Mouse (Mus musculus): ENCODE data around the gene Zfp282. TPM values are rescaled to one million over a fixed set of nuclear protein-coding genes. Genes with fewer than 3 reads are reported as not detected.

The Zfp282 gene
- total and polyA plus RNA-seq, 2 experiments: 2.6 to 3.0 TPM

DNA sequence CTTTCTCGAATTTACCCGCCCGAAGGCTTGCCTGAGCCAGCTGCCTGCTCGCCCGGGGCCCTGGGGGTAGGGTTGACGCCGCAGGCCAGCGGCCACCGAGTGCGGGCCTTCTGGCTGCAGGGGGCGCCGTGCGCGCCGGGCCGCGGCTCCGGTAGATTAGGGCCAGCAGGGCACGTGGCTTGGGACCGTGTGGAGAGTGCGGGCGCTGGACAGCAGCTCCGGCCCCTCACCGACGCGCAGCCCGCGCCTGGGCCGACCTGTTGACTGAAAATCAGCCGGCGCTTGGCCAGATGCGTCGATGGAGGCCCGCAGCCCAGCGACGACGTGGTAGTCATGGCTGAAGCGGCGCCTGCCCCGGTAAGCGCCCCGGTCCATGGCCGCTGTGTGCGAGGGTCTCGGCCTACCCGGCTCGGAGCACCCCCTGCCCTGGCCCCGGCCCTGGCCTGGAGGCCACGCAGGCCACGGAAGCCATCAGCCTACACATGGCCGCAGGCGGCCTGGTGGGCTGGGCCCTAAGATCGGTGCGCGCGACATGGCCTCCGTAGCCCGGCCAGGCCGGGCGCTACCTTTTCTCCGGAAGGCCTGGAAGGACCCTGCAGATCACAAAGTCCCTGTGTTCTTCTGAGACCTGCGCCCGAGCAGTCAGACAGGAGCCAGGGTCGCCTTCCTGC, 66.2 kb downstream of the Zfp282 start:
- Histone ChIP-seq H3K4me1 (ENCODE audit: control insufficient read depth, insufficient read depth, low read length) (no peaks in the 10 kb centered on the region), H3K79me2 (ENCODE audit: control insufficient read depth, insufficient read depth, low read length) (no peaks in the 10 kb centered on the region), H3K36me3 (ENCODE audit: control insufficient read depth, insufficient read depth, low read length) (no peaks in the 10 kb centered on the region), H3K27me3 (ENCODE audit: control insufficient read depth, insufficient read depth, low read length) (no peaks in the 10 kb centered on the region), H3K27ac (replicated peaks; ENCODE audit: insufficient read depth, low read depth, low read length) (no peak overlapping the region), H3K4me3 (ENCODE audit: insufficient read depth, low read depth, low read length) (peak overlapping the region; percentile 55), H3K9ac (ENCODE audit: low read depth, low read length) (peak overlapping the region; percentile 73)
- TF ChIP-seq CTCF (IDR thresholded peaks at IDR 0.05; ENCODE audit: low read depth, low read length) (peak; percentile 66), POLR2A (IDR thresholded peaks at IDR 0.05; ENCODE audit: extremely low read depth, insufficient read depth, low read length) (no peak)
- WGBS: 15% methylated on average over 64 of the region's 64 CpGs
- peak; percentile 24 for DNase-seq (ENCODE audit: extremely low read depth, low read depth, low spot score)

DNA sequence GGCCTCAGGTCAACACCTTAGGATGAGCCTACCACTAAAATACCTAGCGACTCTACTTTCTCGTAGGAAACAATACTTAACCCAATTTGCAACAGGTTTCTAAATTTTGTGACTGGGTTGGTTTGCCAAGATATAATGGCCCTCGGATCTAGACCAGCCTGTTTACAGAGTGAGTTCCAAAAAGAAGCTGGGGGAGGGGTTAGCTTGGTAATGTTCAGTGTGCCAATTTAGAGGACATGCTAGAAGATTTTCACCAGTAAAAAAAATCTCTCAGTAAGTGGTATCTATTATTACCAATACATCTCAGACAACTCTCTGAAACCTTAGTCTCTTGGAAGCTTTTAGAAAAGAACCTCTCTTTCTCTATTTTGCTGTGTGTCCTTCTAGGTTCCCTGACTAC, 66.7 kb downstream of the Zfp282 start:
- Histone ChIP-seq H3K79me2 (ENCODE audit: control insufficient read depth, insufficient read depth, low read length) (no peaks in the 10 kb centered on the region), H3K27ac (replicated peaks; ENCODE audit: insufficient read depth, low read depth, low read length) (no peak overlapping the region), H3K36me3 (ENCODE audit: control insufficient read depth, insufficient read depth, low read length) (no peaks in the 10 kb centered on the region), H3K4me3 (ENCODE audit: insufficient read depth, low read depth, low read length) (peak overlapping the region; percentile 55; the same call in 1 of the 2 replicates), H3K27me3 (ENCODE audit: control insufficient read depth, insufficient read depth, low read length) (no peaks in the 10 kb centered on the region), H3K4me1 (ENCODE audit: control insufficient read depth, insufficient read depth, low read length) (no peaks in the 10 kb centered on the region), H3K9ac (ENCODE audit: low read depth, low read length) (no peak overlapping the region)
- TF ChIP-seq CTCF (IDR thresholded peaks at IDR 0.05; ENCODE audit: low read depth, low read length) (no peak), POLR2A (IDR thresholded peaks at IDR 0.05; ENCODE audit: extremely low read depth, insufficient read depth, low read length) (no peak)
- WGBS: 76% methylated on average over 3 of the region's 3 CpGs
- DNase-seq (ENCODE audit: extremely low read depth, low read depth, low spot score): no peak

DNA sequence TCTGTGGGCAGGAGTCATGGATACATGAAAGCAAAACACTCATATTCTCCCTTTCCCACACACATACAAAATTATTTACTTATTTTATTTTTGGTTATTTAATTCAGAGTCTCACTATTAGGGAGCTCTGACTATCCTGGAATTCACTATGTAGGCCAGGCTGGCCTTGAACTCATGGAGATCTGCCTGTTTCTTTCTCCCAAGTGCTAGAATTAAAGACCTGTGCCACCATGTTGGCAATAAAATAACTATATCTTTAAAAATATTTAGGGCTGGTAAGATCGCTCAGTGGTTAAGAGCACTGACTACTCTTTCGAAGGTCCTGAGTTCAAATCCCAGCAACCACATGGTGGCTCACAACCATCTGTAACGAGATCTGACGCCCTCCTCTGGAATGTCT, 70.4 kb downstream of the Zfp282 start:
- Histone ChIP-seq H3K27me3 (ENCODE audit: control insufficient read depth, insufficient read depth, low read length) (no peaks in the 10 kb centered on the region), H3K4me3 (ENCODE audit: insufficient read depth, low read depth, low read length) (no peak overlapping the region), H3K9ac (ENCODE audit: low read depth, low read length) (no peak overlapping the region), H3K36me3 (ENCODE audit: control insufficient read depth, insufficient read depth, low read length) (no peaks in the 10 kb centered on the region), H3K27ac (replicated peaks; ENCODE audit: insufficient read depth, low read depth, low read length) (no peak overlapping the region), H3K79me2 (ENCODE audit: control insufficient read depth, insufficient read depth, low read length) (no peaks in the 10 kb centered on the region), H3K4me1 (ENCODE audit: control insufficient read depth, insufficient read depth, low read length) (no peaks in the 10 kb centered on the region)
- WGBS: 96% methylated on average over 4 of the region's 4 CpGs
- no peak for TF ChIP-seq CTCF (IDR thresholded peaks at IDR 0.05; ENCODE audit: low read depth, low read length)
- no peak for DNase-seq (ENCODE audit: extremely low read depth, low read depth, low spot score)

DNA sequence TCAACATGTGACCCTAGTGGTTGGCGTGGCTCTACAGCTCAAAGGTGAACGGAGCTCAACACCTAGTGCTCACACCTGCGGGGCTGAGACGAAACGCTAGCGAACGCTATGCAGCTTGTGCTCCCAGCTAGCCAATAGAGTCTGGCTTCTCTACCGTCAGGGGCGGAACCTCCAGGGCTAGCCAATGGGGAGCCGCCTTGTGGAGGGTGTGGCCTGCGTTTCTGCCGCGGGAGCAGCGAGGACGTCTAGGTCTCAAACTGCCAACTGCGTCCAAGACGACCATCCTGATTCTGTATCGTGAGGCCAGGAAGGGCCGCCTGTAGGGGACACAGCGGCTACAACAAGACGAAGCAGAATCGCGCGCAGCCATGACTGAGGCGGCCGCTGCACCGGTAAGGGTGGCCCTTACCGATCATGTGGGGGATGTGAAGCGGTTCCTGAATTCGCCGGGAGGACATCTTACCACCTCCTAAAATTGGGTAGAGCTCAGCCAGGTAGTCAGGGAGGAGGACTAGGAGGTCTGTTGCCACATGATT, 76.3 kb downstream of the Zfp282 start, which contains the start of gene Zfp956:
Zfp956 (plus strand) TSS at position 200 of the 536 bp plus-strand sequence.
- no peaks in the 10 kb centered on the region for H3K4me1 ChIP-seq (ENCODE audit: control insufficient read depth, insufficient read depth, low read length)
- TF ChIP-seq POLR2A (IDR thresholded peaks at IDR 0.05; ENCODE audit: extremely low read depth, insufficient read depth, low read length) (0 out of 2 replicates have a peak, but pooled peaks have one; percentile 11), CTCF (IDR thresholded peaks at IDR 0.05; ENCODE audit: low read depth, low read length) (no peak)
- H3K4me3 ChIP-seq (ENCODE audit: insufficient read depth, low read depth, low read length): peak within 1 kb of the TSS; percentile 73
- H3K9ac ChIP-seq (ENCODE audit: low read depth, low read length): peak within 1 kb of the TSS; percentile 65
- no peaks in the 10 kb centered on the region for H3K27me3 ChIP-seq (ENCODE audit: control insufficient read depth, insufficient read depth, low read length)
- under 1% methylated on average over 31 of the region's 31 CpGs for WGBS
- no peaks in the 10 kb centered on the region; the same call in 1 of the 2 replicates for H3K79me2 ChIP-seq (ENCODE audit: control insufficient read depth, insufficient read depth, low read length)
- H3K27ac ChIP-seq (replicated peaks; ENCODE audit: insufficient read depth, low read depth, low read length): no peak within 1 kb of the TSS
- H3K36me3 ChIP-seq (ENCODE audit: control insufficient read depth, insufficient read depth, low read length): peaks cover 5% of the 10 kb centered on the region
- peak; percentile 87 for DNase-seq (ENCODE audit: extremely low read depth, low read depth, low spot score)

DNA sequence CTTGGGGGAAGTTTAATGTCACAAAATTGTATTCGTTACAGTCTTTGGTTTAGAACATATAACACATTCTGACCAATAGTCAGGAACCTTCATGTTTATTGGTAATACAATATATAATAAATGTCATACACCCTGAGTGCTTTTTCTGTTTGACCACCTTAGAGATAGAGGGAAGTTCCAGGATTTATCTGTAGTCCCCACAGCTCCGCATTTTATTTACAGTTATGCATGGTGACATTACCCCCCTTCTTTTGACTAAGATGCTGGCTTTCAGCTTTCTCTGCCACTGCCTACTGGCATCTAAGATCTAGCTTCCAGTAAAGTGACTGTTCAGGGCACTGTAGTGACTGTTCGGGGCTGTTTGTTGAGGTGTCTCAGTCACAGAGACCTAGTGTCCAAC, 77.4 kb downstream of the Zfp282 start:
- Histone ChIP-seq H3K27me3 (ENCODE audit: control insufficient read depth, insufficient read depth, low read length) (no peaks in the 10 kb centered on the region), H3K79me2 (ENCODE audit: control insufficient read depth, insufficient read depth, low read length) (no peaks in the 10 kb centered on the region; the same call in 1 of the 2 replicates), H3K27ac (replicated peaks; ENCODE audit: insufficient read depth, low read depth, low read length) (no peak overlapping the region), H3K4me1 (ENCODE audit: control insufficient read depth, insufficient read depth, low read length) (no peaks in the 10 kb centered on the region), H3K4me3 (ENCODE audit: insufficient read depth, low read depth, low read length) (no peak overlapping the region), H3K9ac (ENCODE audit: low read depth, low read length) (no peak overlapping the region), H3K36me3 (ENCODE audit: control insufficient read depth, insufficient read depth, low read length) (peaks cover 9% of the 10 kb centered on the region)
- DNase-seq (ENCODE audit: extremely low read depth, low read depth, low spot score): no peak
- 94% methylated on average over 3 of the region's 3 CpGs for WGBS
- no peak for TF ChIP-seq CTCF (IDR thresholded peaks at IDR 0.05; ENCODE audit: low read depth, low read length)
- no peak for TF ChIP-seq POLR2A (IDR thresholded peaks at IDR 0.05; ENCODE audit: extremely low read depth, insufficient read depth, low read length)

DNA sequence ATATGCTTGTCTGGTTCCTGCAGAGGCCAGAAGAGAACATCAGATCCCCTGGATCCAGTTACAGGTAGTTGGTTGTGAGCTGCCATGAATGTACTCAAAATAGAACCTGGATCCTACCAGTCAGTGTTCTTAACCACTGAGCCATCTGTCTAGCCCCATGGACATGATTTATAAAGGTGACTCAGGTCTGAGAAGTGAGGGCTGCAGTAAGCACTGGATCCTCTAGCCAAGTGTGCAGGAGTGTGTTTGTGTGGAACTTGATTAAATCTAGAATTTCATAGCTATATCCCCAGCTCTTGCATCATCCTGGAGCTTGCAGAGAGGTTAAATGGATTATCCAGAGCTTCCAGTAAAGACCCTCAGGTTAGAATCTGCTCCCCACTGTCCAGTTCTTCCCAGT, 80.8 kb downstream of the Zfp282 start:
- Histone ChIP-seq H3K79me2 (ENCODE audit: control insufficient read depth, insufficient read depth, low read length) (no peaks in the 10 kb centered on the region; the same call in 1 of the 2 replicates), H3K27ac (replicated peaks; ENCODE audit: insufficient read depth, low read depth, low read length) (no peak overlapping the region), H3K4me3 (ENCODE audit: insufficient read depth, low read depth, low read length) (no peak overlapping the region), H3K36me3 (ENCODE audit: control insufficient read depth, insufficient read depth, low read length) (peaks cover 11% of the 10 kb centered on the region), H3K4me1 (ENCODE audit: control insufficient read depth, insufficient read depth, low read length) (no peaks in the 10 kb centered on the region), H3K9ac (ENCODE audit: low read depth, low read length) (no peak overlapping the region), H3K27me3 (ENCODE audit: control insufficient read depth, insufficient read depth, low read length) (no peaks in the 10 kb centered on the region)
- no peak for TF ChIP-seq CTCF (IDR thresholded peaks at IDR 0.05; ENCODE audit: low read depth, low read length)
- no peak for TF ChIP-seq POLR2A (IDR thresholded peaks at IDR 0.05; ENCODE audit: extremely low read depth, insufficient read depth, low read length)
- no peak for DNase-seq (ENCODE audit: extremely low read depth, low read depth, low spot score)

Other genes starting within 250 kb of the Zfp282 start
- 244 and 280 TPM in 2 replicates for gene Pdia4, start 63.8 kb upstream of the Zfp282 start, total RNA-seq (2014; rRNA removed)
- gene Pdia4, start 63.8 kb upstream of the Zfp282 start, polyA plus RNA-seq (2012; rRNA removed): 69.4 and 76.6 TPM in 2 replicates
- gene Zfp786, start 46.3 kb upstream of the Zfp282 start, total RNA-seq (2014; rRNA removed): 0.07 and 0.28 TPM in 2 replicates
- 0.12 and 0.27 TPM in 2 replicates for gene Zfp786, start 46.3 kb upstream of the Zfp282 start, polyA plus RNA-seq (2012; rRNA removed)
- 4.0 and 4.6 TPM in 2 replicates for gene Zfp398, start 41.5 kb upstream of the Zfp282 start, total RNA-seq (2014; rRNA removed)
- 3.3 and 4.5 TPM in 2 replicates for gene Zfp398, start 41.5 kb upstream of the Zfp282 start, polyA plus RNA-seq (2012; rRNA removed)
- 3.3 and 4.2 TPM in 2 replicates for gene Zfp212, start 43.3 kb downstream of the Zfp282 start, total RNA-seq (2014; rRNA removed)
- gene Zfp212, start 43.3 kb downstream of the Zfp282 start, polyA plus RNA-seq (2012; rRNA removed): 4.9 and 5.0 TPM in 2 replicates
- 2.7 and 3.2 TPM in 2 replicates for gene Zfp956, start 76.2 kb downstream of the Zfp282 start, total RNA-seq (2014; rRNA removed)
- gene Zfp956, start 76.2 kb downstream of the Zfp282 start, polyA plus RNA-seq (2012; rRNA removed): 3.4 and 4.7 TPM in 2 replicates
- gene Zfp777, start 171.7 kb downstream of the Zfp282 start, total RNA-seq (2014; rRNA removed): 2.8 and 3.3 TPM in 2 replicates
- gene Zfp777, start 171.7 kb downstream of the Zfp282 start, polyA plus RNA-seq (2012; rRNA removed): 5.7 and 6.4 TPM in 2 replicates
- 8.9 and 9.4 TPM in 2 replicates for gene Zfp746, start 209.4 kb downstream of the Zfp282 start, total RNA-seq (2014; rRNA removed)
- gene Zfp746, start 209.4 kb downstream of the Zfp282 start, polyA plus RNA-seq (2012; rRNA removed): 9.7 and 14.4 TPM in 2 replicates